Mouse (Mus musculus) kidney, adult 18-20 months (tissue): ENCODE data around the gene Mrpl49.
A peak's percentile ranks its signal among the peaks of the same experiment; 100 is the strongest.

Experiments
- DNase-seq: peaks from one replicate; pipeline ENCODE4 v3.0.0; 2021

The Mrpl49 gene

GRCm38 (mm10) chr19:6057313-6058096 lies at the start of gene Mrpl49, which contains the start of gene Fau:
TSS of gene Mrpl49 (minus strand) at chr19:6057785.
TSS of gene Fau (plus strand) at chr19:6057844.
- DNase-seq, result peak; percentile 99

- DNase-seq, result peak; percentile 33
Measured at GRCm38 (mm10) chr19:6105586-6105985, 48.0 kb upstream of the Mrpl49 start, which contains the start of gene Naaladl1. TSS of gene Naaladl1 (plus strand) at chr19:6105782.

GRCm38 (mm10) chr19:6104476-6104875 lies 46.9 kb upstream of the Mrpl49 start:
- no peak for DNase-seq

- no peak for DNase-seq
Measured at GRCm38 (mm10) chr19:6102169-6102853, 44.7 kb upstream of the Mrpl49 start.

GRCm38 (mm10) chr19:6101186-6101585 lies 43.6 kb upstream of the Mrpl49 start:
- no peak for DNase-seq

GRCm38 (mm10) chr19:6097847-6098246 lies 40.3 kb upstream of the Mrpl49 start:
- no peak for DNase-seq

GRCm38 (mm10) chr19:6094119-6094518 lies 36.5 kb upstream of the Mrpl49 start, which contains the start of gene AC131692.1:
TSS of gene AC131692.1 (plus strand) at chr19:6094419.
- no peak for DNase-seq

- no peak for DNase-seq
Measured at GRCm38 (mm10) chr19:6088841-6089240, 31.3 kb upstream of the Mrpl49 start.

GRCm38 (mm10) chr19:6085417-6085879 lies 27.9 kb upstream of the Mrpl49 start:
- DNase-seq, result peak; percentile 52

- DNase-seq, result peak; percentile 97
Measured at GRCm38 (mm10) chr19:6084478-6085248, 27.1 kb upstream of the Mrpl49 start, which contains the start of the genes Zfpl1 and Cdca5. TSS of gene Zfpl1 (minus strand) at chr19:6084956. TSS of gene Cdca5 (plus strand) at chr19:6084983.

GRCm38 (mm10) chr19:6082156-6082555 lies 24.6 kb upstream of the Mrpl49 start, which contains the start of gene Gm28374:
TSS of gene Gm28374 (minus strand) at chr19:6082256.
- no peak for DNase-seq

- no peak for DNase-seq
Measured at GRCm38 (mm10) chr19:6079983-6080480, 22.4 kb upstream of the Mrpl49 start, which contains the start of gene Tmem262. TSS of gene Tmem262 (plus strand) at chr19:6080033.

GRCm38 (mm10) chr19:6076564-6077393 lies 19.2 kb upstream of the Mrpl49 start, which contains the start of gene Vps51:
TSS of gene Vps51 (minus strand) at chr19:6077231.
- peak; percentile 91 for DNase-seq

- DNase-seq, result no peak
Measured at GRCm38 (mm10) chr19:6073889-6074288, 16.3 kb upstream of the Mrpl49 start.

GRCm38 (mm10) chr19:6071261-6071660 lies 13.7 kb upstream of the Mrpl49 start:
- DNase-seq, result no peak

- DNase-seq, result no peak
Measured at GRCm38 (mm10) chr19:6070571-6071250, 13.1 kb upstream of the Mrpl49 start.

- DNase-seq, result no peak
Measured at GRCm38 (mm10) chr19:6069851-6070250, 12.3 kb upstream of the Mrpl49 start.

- DNase-seq, result no peak
Measured at GRCm38 (mm10) chr19:6068951-6069350, 11.4 kb upstream of the Mrpl49 start.

- DNase-seq, result peak; percentile 90
Measured at GRCm38 (mm10) chr19:6067724-6068415, 10.3 kb upstream of the Mrpl49 start, which contains the start of gene Tm7sf2. TSS of gene Tm7sf2 (minus strand) at chr19:6068373.
